Mouse (Mus musculus) cerebellum, postnatal 36 days (tissue): ENCODE measurements around the gene Cdh23.

ENCODE experiments used
- DNase-seq, 2 experiments: peaks; one replicate each; pipeline ENCODE4 v3.0.0; 2021 to 2022; ENCODE audit warnings: mixed read lengths in 2 of 2

Cdh23 gene

DNA sequence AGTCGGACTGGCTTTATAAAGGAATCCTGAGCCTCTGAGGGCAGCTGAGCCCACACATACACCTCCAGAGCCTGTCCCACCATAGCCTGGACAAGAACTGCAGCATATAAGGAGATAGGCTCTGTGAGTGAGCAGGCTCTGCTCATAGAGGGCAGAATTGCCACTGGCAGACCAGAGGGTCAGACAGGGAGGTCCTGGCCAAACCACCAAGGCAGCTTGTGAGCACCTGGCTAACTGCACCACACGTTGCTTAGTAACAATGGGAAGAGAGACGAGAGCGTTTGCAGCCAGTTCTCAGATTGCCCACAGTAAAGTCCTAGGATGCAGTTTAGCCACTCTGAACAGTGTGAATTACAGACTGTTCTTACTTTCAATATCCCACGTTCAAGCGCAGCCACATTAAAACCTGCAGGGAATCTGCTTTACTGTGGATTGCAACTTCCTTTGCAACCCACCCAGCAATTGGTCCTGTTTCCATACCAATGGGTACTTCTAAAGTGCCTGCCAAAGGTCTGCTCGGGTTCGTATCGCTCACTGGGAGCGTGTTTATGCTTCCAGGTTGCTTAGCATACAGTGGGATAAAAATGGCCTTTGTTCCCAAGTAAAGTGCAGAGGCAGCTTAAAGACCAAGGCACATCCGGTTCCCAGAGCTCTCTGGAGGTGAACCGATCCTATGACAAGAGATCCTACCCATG, 334.5 kb downstream of the Cdh23 start:
- no peak for DNase-seq

DNA sequence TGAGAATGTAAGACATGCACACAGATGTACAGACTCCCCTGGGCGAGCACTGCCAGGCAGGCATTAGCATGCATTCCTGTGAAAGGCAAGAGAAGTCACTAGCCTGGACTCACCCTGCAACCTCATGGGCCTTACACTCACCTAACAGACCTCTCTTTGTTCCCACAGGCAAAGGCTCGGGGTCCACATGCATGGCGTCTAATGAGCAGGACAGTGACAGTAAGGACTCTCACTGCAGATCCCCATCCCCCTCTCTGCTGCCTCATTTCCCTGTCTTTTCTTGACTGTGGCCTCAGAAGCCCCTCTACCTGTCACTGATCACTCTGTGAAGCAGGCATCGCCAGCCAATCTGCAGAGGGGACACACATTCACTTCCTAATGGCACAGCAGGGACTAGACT, 337.5 kb downstream of the Cdh23 start:
- no peak for DNase-seq

DNA sequence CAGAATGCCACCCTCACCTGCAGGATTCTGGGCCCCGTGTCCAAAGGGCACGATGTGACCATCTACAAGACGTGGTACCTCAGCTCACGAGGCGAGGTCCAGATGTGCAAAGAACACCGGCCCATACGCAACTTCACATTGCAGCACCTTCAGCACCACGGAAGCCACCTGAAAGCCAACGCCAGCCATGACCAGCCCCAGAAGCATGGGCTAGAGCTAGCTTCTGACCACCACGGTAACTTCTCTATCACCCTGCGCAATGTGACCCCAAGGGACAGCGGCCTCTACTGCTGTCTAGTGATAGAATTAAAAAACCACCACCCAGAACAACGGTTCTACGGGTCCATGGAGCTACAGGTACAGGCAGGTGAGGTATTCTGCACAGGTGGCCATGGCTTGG, 338.4 kb downstream of the Cdh23 start:
- DNase-seq: no peak

DNA sequence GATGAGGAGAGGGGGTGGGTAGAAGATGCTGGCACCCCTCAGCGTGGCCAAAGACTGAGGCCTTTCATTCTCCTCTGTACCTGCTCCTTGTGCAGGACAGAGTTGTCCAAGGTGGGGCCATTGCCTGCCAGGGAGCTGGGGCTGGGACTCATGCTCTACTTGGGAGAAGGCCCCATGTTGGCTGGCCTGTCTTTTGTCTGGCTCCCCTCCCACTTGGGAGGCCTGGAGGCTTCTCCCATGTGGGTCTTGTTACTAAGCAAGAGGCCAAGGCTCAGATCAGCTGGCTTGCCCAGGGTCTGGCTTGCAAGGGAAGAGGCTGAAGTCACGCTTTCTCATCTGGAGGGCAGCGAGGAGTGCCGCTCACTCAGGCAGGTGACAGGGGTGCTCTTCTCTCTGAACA, 338.8 kb downstream of the Cdh23 start:
- DNase-seq: no peak

DNA sequence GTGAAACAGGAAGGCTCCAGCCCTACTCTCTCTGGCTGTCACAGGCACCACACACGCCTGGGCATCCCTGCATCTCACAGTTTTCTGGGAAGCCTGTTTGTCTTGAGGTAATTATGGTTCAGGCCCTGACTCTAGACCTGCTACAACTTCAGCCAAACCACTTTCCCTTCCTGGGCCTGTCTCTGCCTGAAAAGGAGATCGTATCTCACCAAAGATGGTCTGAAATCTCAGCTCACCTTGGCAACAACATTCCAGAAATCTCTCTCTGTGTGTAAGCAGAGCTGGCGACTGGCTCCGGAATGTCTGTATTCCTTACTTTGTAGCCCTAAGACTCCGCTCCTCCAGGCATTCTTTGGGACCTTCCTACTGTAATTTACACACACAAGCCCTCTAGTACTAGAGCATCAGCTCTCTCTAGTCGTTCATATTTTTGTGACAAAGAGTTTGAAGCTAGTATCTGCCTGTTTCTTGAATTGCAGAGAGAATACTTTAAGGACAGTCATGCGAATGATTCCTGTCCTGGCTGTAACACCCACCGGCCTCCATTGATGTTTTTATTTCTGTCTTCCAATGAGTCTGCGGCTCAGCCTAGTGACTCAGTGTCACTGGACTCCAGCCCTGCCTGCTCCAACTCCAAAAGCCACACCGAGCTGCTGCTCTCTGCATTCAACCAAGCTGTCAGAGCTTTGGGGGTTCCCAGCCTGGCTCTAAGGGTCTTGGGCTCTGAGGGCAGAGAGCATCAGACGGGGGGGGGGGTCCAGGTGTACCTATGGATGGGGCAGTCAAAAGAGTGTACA, 341.2 kb downstream of the Cdh23 start:
- no peak for DNase-seq

DNA sequence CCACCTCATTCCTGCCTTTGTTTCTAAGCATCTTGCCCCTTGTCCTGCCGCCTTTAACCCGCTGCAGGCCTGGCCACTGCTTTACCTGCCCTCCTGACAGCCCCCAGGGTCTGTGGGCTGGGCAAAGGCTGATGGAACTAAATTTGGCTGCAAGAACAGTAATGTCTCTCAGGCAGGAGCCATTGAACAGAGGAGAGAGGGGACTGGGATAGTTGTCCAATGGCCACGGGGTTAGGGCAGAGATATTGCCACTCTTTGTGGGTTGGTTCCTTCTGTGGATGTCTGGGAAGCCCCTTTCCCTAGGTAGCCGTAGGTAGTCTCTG, 342.3 kb downstream of the Cdh23 start:
- DNase-seq: no peak

DNA sequence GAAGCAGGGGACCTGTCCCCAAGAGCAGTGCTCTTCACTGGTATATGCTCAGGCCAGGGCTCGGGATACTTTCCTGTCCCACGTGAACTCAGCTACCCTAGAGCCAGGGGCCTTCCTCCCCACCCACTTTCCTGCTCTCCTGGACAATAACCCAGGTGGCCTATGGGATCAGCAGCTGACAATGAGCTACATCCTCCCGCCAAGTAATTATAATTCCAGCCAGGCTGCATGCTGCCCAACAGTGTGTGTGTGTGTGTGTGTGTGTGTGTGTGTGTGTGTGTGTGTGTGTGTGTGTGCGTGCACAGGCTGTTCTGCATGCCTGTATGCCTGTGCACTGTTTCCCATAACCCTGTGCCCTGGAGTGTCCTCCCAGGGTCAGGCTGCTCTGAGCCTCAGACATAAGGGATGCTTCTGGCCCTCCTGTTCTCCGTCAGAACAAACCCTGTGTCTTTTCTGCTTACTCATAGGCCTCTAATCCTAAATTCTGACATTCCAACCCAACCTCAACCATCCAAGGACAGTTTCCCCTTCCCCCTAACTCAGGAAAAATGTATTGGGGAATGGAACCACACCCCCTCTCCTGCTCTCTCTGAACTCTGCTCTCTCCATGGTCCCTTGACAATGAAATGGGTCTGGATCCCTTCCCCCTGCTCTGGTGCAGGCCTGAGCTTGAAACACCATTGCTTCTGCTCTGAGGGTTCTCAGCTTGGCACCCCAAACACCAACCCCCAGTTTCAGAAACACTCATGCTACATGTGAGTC, 342.9 kb downstream of the Cdh23 start:
- no peak for DNase-seq

DNA sequence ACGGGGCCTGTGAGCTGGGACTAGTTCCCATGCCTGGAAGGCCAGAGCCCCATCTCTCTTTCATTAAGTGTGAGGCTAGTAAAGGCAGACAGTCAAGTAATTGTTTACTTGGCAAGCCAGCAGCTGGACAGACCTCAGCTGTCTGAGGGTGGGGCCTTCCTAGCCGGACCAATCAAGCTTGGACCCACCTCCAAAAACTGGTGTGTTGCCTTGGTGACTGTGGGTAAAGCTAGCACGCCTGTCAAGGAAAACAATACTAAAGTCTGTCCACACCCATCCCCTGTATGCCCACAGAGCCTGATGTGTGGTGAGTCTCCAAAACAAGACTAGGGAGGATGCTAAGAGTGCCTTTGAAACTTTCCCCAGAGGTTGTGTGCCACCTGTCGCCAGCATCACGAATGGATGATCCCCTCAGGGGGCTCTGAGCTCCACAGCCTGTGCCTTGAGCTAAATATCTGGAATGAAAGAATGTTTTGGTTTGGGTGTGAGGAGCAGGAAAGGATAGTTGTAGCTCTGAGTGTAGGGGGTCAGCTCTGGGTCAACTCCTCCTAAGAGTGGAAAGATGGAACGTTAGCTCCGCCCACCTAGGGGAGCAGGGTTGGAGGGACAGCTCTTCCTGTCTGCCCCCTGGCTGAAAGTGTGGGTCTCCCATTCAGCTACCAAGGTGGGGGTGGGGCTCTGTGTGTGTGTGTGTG, 344.4 kb downstream of the Cdh23 start:
- DNase-seq: no peak

DNA sequence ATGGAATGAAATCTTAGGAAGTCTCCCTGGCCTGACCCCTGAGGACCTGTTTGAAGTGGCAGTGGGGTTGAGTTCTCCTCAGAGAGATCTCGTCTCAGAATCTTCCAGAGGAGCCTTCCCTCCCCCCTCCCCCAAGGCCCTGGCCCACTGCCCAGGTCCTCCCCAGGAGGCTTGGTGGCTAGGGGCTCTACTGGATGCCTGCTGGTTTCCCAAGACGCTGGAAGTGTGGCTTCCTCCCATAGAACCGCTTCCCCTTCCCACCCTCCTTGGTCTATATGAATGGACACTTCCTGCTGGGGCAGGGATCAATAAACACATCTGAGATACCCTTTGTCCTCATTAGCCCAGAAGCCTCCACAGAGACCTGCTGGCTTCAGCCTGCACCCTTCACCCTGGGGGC, 345.0 kb downstream of the Cdh23 start:
- no peak for DNase-seq

DNA sequence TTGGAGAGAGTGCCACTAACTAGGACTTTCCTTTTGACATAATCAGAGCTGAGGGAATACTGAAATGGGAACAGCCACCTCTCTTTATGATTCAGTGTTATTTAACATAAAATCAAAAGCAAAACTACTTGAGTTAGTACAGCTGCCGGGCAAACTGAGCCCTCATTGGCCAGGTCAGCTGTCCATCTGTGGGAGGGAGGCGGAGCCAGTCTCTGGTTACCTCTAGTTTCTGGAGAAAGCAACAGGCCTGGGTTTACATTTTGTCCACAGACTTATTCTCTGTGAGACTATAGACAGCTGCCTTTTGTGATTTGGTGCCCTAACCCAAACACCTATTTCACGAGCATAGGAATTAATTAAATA, 345.5 kb downstream of the Cdh23 start:
- peak; percentile 38 to 48 for DNase-seq

DNA sequence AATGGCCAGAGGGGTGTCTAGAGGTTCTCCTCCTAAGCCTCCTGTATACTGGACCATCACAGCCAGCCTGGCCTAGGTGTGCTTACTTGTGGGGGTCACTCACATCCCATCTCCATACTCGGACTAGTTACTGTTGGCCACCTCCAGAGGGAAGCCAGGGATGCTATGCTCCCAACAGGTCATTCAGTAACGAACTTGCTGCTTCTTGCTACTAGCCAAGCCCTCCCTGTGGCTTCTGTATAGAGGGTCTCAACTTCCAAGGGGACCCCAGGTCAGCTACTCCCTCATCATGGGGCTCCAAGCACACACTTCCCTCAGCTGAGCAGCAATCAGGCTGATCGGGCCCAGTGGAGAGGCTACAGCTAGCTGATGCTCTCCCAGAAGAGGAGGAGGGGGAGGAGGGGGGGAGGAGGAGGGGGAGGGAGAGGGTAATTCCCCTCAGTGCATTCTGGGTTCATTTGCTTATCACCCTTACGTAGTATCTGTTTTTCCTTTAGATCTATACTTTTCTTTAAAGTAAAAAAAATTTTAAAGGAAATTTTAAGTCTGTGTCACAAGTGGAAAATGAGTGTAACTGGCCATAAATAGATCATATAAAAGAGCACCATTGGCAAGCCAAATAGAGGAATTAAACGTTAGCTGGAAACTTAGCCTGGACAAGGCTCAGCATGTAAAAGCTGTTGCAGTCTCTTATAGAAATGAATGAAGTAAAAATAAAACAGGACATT, 346.0 kb downstream of the Cdh23 start:
- DNase-seq: no peak

DNA sequence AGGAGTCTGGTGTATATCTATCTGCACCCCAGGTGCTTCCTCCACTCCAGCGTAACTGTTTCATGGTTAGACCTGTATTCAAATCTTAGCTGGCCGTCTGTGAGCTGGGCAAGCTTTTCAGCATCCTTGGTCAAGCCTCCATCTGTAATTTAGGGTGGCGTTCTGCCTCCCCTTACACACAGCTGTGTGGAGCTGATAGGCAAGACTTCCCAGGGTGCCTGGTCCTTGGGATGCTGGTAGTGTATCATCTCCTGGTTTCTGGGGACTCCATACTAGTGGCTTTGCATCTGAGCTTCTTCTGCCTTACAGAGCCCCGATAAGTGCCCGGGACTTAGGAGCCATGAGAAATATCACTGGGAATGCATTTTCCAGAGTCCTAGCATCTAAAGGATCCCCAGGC, 346.6 kb downstream of the Cdh23 start:
- no peak for DNase-seq

DNA sequence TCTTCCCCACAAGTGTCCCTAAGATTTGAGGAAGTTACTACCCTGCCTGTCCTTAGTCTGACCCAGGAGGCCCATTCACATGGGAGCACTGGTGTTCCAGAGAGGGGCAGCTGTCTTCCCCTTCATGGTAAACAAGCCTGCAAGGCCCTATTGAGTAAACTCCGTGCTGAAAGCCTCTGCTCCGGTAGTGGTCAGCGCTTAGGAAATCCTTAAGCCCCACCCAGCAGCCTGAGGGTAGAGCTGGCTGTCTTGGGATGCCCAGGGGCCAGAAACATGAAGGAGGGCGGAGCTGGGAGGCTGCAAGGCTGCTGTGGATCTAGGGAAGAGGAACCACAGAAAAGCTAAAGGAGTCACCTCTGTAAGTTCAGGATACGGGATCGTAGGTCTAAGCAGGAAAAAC, 347.2 kb downstream of the Cdh23 start:
- no peak for DNase-seq

DNA sequence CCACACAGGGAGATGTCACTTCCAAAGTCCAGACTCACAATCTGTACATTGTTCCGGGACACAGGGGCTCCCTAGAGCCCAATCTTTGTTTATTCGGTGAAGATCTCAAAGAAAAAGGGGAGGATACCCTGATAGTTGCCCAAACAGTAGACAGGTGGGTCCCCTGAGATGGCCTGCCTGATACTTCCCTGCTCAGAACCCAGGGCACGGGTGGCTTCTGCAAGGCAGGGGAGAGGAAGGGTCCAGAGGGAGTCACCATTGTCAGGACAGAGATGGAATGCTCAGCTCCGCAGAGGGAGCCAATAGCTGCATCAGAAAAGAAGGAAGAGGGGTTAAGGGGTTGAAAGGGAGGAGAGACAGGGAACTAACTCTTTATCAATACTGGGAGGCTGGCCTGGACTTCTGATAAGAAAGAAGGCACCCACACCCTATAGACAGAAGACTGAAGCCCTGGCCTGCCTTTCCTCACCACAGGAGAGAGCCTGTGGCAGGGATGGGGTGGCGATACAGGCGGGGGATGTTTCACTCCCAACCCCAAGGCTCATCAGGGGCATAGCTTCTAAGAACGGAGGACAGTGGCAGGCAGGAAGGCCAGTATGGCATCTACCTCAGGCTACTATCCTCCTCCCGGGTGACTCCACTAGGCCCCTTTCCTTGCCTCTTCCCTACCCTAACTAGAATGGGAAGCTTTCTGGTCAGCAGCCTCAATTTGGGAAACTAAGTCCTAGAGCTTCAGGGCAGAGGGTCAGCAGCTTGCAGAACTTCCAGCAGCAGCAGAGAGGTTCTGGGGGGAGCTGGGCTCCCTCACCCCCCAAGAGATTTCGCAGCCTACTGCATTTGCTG, 348.3 kb downstream of the Cdh23 start:
- DNase-seq: no peak

DNA sequence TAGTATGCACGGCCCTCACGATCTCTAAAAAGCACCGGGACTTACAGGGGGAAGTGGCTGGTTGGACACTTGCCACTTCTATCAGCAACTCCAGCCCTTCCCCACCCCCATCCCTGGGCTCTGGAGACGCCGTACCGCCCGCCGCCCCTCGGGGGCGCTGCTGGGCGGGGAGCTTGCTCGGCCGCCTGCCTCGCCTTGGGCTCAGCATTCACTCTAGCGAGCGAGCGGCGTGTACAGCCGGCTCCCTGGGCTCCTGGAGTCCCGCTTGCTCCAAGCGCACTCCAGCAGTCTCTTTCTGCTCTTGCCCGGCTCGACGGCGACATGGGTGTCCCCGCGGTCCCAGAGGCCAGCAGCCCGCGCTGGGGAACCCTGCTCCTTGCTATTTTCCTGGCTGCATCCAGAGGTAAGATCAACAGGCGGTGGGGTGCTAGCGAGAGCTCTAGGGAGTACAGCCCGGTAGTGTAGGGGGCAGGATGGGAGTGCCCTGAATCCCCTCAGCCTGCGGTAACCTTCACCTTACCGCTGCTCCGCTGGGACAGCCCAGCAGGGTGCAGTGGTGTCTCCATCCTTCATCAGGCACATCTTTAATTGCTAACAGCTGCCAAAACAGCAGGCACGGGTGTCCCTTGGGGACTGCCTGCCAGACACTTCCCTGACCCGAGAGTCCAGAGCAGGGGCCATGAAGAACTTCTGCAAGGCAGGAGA, 349.4 kb downstream of the Cdh23 start, which contains the start of gene Vsir:
Gene Vsir, plus strand, starts transcription at position 151 of the 705 bp plus-strand sequence.
- peak in 1 of 2 experiments; percentile 21 for DNase-seq

DNA sequence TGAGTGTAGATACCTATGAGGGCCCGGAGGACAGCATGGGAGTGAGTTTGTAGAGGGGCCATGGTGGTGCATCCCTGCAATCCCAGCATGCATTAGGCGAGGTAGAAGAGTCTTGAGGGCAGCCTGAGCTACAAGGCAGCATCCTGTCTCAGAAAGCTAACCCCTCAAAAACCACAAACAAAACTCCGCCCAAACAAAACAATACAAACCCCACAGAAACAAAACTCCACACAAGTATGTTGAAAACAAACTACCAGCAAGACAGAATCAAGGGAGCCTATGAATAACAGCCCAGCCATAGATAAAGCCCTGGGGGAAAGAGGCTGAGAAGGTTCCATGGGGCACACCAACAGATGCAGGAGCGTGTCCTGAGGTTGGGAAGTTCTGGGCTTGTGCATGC, 350.2 kb downstream of the Cdh23 start:
- no peak for DNase-seq

DNA sequence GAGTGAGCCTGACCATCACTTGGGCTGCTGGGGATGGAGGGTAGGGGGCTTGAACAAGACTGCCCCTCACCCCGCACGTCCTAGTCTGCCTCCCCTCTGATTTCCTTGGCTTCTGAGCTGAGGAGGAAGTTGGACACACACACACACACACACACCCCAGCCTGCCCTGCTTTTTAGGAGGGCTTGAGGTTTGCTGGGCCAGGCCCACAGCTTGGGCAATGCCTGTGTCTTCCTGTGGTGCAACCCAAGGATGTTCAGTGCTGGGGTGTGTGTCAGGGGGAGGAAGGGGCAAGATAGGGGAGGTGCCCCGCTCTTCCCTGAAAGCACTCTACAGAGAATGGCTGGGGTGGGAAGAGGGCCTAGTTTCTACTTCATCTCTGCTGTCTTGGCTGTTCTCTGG, 352.2 kb downstream of the Cdh23 start:
- DNase-seq: no peak

DNA sequence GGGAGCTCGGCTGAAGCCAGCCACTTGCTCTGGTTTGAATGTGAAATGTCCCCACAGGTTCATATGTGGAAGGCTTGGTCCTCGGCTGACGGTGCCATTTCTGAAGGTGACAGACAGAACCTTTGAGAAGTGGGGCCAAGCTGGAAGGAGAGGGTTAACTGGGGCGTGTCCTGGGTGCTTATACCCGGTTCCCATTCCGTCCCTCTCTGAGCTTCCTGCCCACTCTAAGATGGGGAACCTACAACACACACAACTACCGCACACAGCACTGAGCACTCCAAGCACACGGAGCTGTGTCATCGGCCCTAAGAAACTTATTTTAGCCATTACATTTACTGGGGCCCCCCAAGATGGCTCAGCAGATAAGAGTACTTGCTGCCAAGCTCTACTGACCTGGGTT, 354.8 kb downstream of the Cdh23 start:
- no peak for DNase-seq

DNA sequence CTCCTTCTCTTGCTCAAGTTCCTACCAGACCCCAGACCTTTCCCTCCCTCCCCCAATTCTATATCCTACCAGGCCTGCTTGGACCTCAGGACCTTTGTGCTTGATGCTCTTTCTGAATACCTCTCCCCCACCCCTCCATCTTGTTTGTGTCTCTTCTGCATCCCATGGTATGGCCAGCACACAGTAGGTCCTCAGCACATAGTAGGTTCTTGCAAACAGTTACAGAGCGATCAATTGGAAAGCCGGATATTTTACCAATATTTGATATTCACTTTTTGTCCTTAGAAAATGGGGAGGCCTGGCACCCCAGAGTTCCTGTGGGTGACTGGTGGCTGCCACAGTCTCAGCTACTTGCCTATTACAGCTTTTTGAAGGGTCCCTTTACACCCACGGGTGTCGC, 361.3 kb downstream of the Cdh23 start:
- no peak for DNase-seq

DNA sequence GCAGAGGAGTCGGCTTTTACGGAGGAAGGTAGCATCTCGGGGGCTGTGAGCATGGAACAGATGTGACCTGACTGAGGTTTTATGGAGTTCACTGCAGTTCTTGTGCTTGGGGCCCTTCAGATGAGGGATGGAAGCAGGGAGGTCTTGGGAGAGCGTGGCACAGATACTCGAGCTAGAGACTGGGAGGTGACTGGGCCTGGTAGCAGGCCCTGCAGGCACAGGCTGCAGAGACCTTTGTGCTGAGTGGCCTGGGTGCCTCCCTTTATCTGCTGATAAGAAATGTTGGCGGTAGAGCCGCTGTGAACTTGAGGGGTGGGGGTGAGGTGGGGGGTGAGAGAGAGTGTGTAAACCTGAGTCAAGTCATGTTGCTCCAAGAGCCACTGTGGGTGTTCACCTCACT, 361.7 kb downstream of the Cdh23 start:
- DNase-seq: no peak
